Mouse (Mus musculus) spleen, adult 2 months (tissue): ENCODE data around the gene Tenm2.

Experiments used
- CTCF ChIP-seq: fragments of 200-500 bp; IDR thresholded peaks from 2 replicates; pipeline ENCODE4 v1.5.1; 2011; ENCODE audit warnings: mild to moderate bottlenecking, inconsistent platforms; ENCODE audit not compliant: insufficient read depth, insufficient read length, insufficient replicate concordance; ENCODE audit errors: extremely low read depth
- POLR2A ChIP-seq: fragments of 200-500 bp; IDR thresholded peaks from 2 replicates; pipeline ENCODE4 v1.6.1; 2011; ENCODE audit warnings: low read depth, low read length, inconsistent platforms

- no peak for TF ChIP-seq CTCF
- TF ChIP-seq POLR2A, result no peak
Measured at GRCm38 (mm10) chr11:36512468-36512867, 723.3 kb downstream of the Tenm2 start.
